Mouse (Mus musculus): Measurements from ENCODE around the gene Glt8d1. TPM values are rescaled to one million over a fixed set of nuclear protein-coding genes. Genes with fewer than 3 reads are reported as not detected.
A peak's percentile ranks its signal among the peaks of the same experiment; 100 is the strongest.

Gene Glt8d1
- total RNA-seq (2021): 10 to 100 TPM; 26.6 to 32.1 TPM

DNA sequence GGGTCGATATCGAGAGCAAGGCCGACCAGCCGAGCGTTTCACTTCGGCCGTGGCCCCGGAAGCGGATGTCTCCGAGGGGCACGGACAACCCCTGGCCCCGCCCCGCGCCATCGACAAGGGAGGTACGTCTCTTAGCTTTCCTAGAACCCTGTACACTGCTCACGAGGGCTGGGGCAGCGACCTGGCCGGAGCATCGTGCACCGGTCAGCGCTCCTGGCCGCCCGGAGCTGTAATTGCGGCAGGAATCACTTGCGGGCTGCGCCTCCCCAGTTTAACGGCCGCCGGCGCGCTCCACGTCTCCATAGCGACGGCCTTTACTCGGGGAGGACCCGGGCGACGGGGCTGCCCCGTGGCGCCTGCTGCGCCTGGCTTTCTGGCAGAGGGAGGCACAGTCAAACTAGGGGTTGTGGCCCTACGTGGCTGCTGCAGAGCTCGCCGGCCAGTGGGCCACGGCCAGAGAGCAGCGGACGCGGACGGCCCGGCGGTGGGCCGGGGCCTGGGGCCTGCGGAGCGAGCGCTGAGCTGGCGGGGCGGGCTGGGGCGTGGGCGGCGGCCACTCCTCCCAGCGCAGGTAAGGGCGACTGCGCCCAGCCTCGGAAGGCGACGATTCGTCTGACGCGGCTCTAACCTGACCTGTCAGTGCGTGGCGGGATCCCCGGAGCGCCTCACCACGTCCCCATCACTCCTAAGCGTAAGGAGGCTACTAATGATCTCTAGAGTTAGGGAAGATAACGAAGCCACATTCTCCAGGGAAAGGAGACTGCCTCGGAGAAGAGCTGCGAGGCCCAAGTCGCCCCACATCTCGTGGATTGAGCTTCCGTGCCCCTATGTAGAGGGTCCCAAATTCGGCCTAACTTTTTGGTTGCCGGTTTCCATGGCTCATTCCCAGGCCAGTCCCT lies at the start of gene Glt8d1, which contains the start of gene Spcs1:
Gene Glt8d1, plus strand, starts transcription at position 94 of the 899 bp plus-strand sequence.
Gene Spcs1, minus strand, starts transcription at position 366 of the 899 bp plus-strand sequence.
- intact Hi-C loops (cut with DNase I): no loop called here
- DNase-seq: peak; percentile 92 to 93

DNA sequence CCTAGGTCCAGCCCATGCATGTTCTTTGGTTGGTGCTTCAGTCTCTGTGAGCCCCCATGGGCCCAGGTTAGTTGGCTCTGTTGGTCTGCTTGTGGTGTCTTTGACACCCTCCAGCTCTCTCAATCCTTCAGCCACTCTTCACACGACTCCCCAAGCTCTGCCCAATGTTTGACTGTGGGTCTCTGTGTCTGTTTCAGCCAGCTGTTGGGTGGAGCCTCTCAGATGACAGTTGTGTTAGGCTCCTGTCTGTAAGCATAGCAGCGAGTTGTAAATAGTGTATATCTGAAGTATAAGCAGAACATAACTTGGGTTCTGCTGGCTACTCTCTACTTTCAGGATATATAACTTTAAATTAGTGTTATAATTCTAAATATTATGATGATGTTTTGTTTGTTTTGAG lies 42.7 kb upstream of the Glt8d1 start:
- intact Hi-C loops (cut with DNase I): no loop called here

DNA sequence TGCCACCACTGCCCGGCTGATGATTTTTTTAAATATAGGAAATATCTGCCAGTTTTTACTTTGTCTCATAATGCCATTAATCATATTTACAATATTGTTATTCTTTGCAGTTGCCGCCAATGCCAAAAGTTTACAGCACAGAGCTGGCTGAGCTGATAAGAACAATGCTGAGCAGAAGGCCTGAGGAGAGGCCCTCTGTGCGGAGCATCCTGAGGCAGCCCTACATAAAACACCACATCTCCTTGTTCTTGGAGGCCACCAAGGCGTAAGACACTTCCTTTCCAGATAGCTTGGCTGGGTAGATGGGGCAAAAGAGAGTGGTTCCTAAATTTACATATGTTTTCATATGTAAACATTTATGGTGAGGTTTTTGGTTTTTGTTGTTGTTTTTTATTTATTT lies 42.2 kb upstream of the Glt8d1 start:
- intact Hi-C loops (cut with DNase I): no loop called here
- DNase-seq: no peak

More for the DNA sequence above, 42.7 kb upstream of the Glt8d1 start:
- DNase-seq: no peak

DNA sequence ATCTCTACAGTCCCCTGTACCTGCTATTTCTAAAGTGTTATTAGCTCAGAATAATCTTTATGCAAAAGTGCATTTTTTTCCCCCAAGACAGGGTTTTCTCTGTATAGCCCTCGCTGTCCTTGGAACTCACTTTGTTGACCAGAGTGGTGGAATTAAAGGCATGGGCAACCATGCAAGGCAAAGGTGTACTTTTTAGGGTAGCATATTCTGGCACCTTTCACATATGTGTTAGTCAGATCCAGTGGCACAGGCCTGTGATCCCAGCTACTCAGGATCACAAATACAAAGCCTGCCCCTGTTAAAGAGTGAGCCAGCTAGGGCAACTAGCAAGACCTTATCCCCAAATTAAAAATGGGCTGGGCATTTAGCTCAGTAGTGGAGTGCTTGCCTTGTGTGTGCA lies 40.8 kb upstream of the Glt8d1 start:
- DNase-seq: no peak
- intact Hi-C loops (cut with DNase I): no loop called here

DNA sequence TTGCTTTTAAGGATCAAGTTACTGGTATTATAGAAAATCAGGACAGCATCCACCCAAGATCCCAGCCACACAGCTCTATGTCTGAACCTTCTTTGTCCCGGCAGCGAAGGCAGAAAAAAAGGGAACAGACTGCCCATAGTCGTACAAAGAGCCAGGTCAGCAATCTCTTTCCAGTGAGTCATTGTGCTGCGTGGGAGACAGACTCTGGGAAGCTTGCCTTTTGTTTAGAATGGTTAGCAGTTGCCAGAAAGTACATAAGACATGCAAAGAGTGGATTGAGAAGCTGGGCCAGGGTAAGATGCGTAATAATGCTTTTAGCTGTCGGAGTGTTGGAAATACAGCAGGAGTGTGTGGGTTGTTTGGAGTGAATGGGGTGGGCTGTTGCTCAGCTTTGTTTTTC lies 27.0 kb upstream of the Glt8d1 start:
- peak; percentile 60 to 65 for DNase-seq
- intact Hi-C loops (cut with DNase I): no loop called here

DNA sequence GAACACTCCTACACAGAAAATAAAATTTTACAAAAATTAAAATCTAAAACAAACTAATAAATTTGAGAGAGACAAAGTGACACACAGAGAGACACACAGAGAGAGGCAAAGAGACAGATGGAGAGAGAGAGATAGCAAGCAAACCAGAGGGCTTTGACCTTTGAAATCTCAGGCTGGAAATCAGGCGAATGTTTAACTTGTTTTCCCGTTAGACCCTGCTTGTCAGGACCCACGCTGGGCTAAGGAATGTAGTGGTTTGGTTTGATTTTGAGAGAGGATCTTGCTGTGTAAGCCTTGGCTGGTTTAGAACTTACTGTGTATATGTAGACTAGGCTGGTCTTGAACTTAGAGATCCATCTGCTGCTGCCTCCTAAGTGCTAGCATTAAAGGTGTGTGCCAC lies 25.0 kb upstream of the Glt8d1 start:
- no peak for DNase-seq
- intact Hi-C loops (cut with DNase I): no loop called here

DNA sequence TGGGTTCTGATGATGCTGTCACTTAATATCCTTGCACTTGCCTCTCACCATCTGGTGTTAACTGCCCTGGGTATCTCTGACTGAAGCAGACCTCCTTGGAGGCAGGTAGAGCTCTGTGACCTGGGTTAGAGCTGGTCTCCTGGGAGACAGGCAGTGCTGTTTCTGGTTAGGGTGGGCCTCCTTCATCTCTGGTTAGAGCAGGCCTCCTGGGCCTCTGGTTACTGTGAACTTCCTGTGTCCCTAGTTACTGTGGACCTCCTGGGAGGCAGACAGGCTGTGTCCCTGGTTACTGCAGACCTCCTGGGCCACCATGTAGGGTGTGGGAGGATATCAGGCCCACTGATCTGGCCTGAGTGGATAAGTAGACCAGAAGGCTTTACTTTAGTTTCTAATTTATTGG lies 4.8 kb upstream of the Glt8d1 start:
- DNase-seq: no peak
- intact Hi-C loops (cut with DNase I): no loop called here

DNA sequence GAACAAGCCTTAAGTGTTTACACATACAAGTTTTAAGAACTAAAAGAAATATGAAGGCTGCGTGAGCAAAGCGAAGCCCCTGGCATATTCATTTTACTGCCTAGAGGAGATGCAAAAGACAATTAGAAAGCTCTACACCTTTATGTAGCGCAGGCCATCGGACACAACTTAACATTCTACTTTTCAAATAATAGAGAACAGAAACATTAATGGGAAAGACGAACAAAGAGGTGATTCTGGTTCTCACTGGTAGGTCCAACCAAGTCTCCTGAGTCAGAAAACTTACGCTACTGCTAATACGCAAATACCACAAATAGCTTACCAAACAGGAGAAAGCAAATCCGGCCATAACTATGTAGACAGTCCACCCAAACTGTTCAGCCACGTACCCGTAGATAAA lies 844 bp upstream of the Glt8d1 start:
- intact Hi-C loops (cut with DNase I): no loop called here
- no peak for DNase-seq

DNA sequence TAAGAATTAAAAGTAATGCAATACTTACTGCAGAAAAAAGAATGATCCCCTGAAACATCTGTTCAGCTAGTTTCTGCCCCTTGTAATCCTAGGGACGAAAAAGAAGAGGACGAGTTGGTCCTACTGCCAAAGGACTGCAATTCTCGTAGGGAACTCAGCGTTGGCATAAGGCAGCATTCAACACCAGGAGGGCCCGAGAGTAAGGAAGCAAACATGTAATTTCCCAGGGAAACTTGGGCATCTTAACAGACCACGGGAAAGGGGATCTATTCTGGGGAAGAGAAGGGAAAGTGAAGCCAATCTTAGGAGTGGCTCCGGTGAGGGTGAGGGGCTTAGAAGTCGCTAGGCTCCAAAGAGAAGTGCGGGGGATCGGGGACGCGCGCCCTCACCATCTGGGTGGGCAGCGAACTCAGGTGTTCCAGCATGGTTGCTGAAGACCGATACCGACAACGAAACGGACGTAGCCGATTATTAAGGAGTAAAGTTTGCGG lies 339 bp upstream of the Glt8d1 start:
- intact Hi-C loops (cut with DNase I): no loop called here
- DNase-seq: no peak

DNA sequence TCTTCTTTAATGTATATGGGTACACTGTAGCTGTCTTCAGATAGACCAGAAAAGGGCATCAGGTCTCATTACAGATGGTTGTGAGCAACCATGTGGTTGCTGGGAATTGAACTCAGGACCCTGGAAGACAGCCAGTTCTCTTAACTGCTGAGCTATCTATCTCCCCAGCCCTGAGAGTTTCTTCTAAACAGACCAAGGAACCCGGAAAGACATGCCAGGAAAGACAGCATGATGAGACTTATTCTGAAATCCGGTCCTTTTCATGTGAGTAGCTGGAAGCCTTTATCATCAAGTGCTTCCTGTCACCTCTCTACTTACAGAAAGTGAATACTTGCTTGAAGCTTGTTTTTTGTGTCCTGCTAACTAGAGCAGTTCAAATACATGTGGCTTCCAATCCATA lies 3.3 kb downstream of the Glt8d1 start:
- no peak for DNase-seq
- intact Hi-C loops (cut with DNase I): no loop called here

DNA sequence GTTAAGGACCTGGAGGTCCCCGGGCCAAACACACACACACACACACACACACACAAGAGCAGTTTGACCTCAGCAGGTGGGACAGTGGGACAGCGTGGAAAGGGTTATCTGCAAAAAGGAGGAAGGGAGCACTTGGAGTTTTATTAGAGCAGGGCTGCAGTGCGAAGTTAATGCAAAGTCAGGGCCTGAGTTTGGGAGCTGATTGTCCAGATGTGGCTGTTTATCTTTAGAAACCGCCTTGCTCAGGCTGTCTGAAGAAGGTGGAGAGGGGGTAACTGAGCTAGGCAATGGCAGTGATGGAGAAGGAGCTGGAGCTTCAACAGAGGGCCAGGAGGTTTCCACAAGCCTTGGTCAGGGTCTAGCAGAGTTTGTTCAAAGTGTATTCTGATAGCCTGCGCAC lies 5.6 kb downstream of the Glt8d1 start:
- intact Hi-C loops (cut with DNase I): no loop called here

DNA sequence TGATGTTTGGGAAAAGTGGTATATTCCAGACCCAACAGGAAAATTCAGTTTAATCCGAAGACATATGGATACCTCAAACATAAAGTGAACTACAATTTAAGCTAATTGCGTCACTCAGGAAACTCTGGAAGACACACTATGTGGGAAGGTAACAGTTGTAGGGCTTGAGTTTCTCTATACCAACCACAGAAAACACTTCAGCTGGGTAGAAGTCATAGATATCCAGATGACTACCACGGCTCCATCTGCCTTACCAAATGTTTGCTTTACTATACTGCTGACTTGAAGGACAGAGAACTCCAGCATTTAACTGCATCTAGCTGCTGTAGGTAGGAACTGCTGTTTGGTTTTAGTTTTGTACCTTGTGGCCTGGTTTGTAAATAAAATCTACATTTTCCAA lies 10.4 kb downstream of the Glt8d1 start:
- intact Hi-C loops (cut with DNase I): no loop called here
- no peak for DNase-seq

More for the DNA sequence above, 5.6 kb downstream of the Glt8d1 start:
- no peak for DNase-seq

DNA sequence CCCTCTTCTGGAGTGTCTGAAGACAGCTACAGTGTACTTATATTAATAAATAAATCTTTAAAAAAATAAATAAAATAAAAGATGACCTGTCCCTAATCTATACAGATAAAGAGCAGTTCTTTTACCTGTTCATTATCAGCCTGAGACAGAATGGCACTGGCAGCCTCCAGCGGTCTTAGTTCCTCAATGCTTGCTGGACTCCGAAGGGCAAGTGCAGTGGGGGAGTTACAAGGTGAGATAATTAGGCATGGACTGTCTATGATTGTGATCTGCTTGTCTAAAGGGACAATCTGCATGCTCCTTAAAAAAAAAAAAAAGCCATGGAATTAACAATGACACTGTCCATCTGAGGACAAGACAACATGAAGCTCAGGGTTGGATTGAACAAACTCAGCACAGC lies 12.7 kb downstream of the Glt8d1 start:
- intact Hi-C loops (cut with DNase I): no loop called here
- DNase-seq: no peak

DNA sequence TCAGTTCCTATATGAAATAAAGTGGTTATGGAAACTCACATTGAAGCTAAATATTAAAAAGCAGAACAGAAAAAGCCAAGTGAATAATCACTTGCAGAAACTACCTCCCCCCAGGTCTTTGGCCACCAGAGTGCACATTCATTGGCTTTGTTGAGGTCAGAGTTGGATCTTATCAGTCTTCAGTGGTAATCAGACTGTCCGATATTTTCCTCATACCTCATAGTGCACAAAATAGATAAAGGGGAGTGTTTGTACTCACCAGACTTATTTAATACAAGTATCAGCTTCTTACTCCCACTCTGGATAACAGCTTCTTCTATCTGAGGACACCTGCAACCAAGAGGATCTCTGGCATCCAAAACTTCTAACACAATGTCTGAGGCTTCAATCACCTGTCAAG lies 14.9 kb downstream of the Glt8d1 start:
- no peak for DNase-seq
- intact Hi-C loops (cut with DNase I): no loop called here

DNA sequence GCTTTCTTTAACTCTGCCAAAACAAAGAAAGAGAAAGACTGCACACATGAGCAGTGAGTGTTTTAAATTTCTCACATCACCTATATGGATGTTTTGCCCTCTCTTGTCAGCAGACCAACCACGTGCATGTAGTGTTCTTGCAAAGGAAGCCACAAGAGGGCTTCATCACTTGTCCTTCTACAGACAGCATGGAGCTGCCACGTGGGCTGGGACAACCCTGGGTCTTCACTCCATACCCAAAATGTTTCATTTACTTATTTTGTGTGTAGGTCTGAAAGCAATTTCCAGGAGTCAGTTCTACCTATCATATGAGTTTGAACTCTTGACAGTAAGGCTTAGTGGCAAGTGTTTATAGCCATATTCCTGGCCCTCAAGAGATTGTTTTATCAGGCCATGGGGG lies 16.7 kb downstream of the Glt8d1 start:
- peak; percentile 12 to 25 for DNase-seq
- intact Hi-C loops (cut with DNase I): no loop called here

DNA sequence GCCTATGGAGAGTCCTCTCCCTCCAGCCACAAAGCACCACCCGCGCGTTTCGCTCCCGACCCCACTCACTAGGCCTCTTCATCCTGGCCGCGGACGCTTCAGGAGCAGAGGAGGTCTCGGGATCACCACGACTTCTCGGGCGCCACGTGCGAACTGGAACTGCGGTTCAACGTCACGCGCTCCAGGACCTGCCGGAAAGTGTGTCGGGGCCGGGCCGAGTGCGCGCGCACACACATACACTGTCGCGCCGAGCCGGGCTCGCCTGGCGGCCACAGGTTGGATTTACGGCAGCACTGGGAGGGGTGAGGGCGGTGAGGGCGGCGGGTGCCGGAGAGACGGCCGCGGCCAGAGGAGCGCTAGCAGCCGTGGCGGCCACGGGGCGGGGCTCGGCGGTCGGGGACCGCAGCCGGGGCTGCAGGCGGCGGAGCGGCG lies 17.7 kb downstream of the Glt8d1 start, which contains the start of the genes Pbrm1 and Gnl3:
Gene Pbrm1, plus strand, starts transcription at position 279 of the 432 bp plus-strand sequence.
Gene Gnl3, minus strand, starts transcription at position 293 of the 432 bp plus-strand sequence.
- DNase-seq: peak; percentile 97 to 98
- intact Hi-C loops (cut with DNase I): loop anchor here (1.0 kb wide), 1 partner anchor 68 kb away; the partner anchor contains the start of gene Nek4

DNA sequence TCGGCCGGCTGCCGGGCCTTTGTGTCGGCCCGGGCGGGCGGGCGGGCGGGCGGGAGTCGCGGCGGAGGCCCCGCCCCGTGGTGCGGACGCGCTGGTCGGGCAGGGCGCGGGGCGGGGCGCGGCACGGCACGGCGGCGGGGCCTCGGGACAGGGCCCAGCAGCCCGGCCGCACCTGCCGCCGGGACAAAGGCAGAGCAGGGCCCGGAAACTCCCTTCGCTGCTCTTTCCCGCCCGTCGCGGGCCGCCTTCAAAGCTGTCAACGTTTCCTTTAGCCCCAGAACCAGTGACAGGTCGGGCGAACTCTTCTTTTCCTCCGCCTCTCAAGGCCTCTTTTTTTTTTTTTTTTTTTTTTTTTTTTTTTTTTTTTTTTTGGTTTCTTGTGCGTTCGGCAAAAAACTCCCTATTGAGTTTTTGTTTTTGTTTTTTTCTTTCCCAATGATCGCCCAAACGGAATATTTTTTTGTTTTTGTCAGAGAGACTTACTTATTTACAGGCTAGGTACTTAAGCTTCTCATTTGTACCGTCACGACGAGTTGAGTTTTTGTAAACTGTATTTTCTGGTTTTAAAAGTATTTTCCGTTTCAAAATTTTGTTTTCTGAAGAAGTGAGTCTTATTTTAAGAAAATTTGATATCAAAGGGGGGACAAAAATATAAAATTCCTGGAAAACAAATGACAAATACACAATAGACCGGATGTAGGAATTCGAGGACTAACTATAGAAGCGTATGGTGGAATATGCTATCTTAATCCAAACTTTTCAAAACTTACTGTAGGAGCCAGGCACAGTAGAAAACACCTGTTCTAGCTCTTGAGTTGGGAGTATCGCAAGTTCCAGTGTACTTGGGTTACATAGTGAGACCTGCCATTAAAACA lies 18.4 kb downstream of the Glt8d1 start:
- peak; percentile 78 to 87 for DNase-seq
- intact Hi-C loops (cut with DNase I): loop anchor here (1.0 to 10.0 kb wide), 2 partner anchors 68 to 175 kb away; partner anchors contain the start of gene Nek4

DNA sequence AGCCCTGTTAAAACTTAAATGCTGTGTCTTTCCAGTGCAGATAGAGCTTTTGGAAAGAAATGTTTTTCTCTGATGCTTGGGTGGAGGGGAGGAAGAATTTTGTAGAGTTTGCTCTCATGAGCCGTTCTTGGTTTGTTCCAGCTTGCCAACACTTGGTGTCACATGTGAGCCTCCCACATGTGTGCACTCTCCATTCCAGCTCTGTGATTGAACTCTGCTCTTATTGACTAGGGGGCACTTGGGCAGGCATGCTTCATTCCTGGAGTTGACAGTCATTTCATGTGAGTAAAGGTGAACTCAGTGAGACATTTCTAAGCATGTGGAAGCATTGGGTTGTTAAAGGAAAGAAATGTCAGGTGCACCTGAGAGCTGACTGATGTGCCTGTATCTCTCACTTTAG lies 21.4 kb downstream of the Glt8d1 start:
- DNase-seq: no peak
- intact Hi-C loops (cut with DNase I): loop anchor here (10.0 kb wide), 1 partner anchor 172 kb away; no protein-coding TSS in a partner anchor

DNA sequence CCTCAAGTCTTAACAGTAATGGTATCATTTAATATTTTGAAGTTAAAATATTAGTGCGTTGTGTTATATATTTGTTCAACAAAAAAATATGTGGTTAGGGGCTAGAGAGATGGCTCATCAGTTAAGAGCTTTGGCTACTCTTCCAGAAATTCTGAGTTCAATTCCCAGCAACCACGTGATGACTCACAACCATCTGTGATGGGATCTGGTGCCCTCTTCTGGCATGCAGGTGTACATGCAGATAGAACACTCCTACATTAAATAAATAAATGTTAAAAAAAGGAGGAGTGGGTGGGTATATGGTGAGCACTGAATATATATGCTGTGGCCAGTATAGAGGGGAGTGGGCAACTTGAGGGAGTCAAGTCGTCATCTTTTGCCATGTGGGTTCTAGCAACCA lies 24.6 kb downstream of the Glt8d1 start:
- intact Hi-C loops (cut with DNase I): loop anchor here (10.0 kb wide), 1 partner anchor 169 kb away; no protein-coding TSS in a partner anchor

DNA sequence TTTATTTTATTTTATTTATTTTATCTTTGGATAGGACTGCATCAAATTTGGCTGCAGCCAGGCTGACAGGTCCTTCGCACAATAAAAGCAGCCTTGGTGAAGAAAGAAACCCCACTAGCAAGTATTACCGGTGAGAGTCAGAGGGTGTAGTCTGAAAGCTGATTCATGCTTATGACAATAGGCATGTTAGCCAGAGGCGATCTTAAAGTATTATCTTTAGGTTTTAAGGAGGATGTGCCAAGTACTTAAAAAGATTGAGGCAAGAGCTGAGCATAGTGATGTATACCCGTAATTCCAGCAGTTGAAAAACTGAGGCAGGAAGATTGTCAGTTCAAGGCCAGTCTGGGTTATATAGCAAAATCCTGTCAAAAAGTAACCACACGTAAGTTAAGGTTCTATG lies 44.1 kb downstream of the Glt8d1 start:
- intact Hi-C loops (cut with DNase I): no loop called here
- DNase-seq: no peak

More for the DNA sequence above, 24.6 kb downstream of the Glt8d1 start:
- peak in 1 of 2 experiments; percentile 18 for DNase-seq

DNA sequence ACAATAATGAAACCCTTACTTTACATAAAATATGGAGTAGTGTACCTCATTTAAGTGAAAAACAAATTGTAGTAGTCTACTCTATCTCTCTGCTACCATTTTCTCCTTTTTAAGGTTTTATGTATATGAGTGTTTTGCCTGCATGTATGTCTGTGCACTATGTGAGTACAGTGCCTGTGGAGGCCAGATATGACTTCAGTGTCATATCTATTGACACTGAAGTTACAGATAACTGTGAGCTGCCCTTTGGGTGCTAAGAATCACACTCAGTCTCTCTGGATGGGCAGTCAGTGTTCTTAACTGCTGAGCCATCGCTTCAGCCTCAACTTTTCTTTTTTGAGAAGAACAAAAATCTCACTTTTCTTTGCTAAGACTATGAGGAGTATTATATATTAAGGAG lies 44.6 kb downstream of the Glt8d1 start:
- intact Hi-C loops (cut with DNase I): no loop called here
- DNase-seq: no peak
